Mouse (Mus musculus) CH12.LX (cell line): ENCODE data around the gene Cep164. TPM values are rescaled to one million over a fixed set of nuclear protein-coding genes. Genes with fewer than 3 reads are reported as not detected.

ENCODE experiments used
- DNase-seq: peaks from one replicate; pipeline ENCODE4 v3.0.0-alpha.2; 2013; ENCODE audit errors: extremely low read depth
- H3K27ac ChIP-seq: 2 replicates; pipeline ENCODE4 v1.5.1; 2012; ENCODE audit warnings: low read depth, mild to moderate bottlenecking, control low read depth, moderate library complexity; ENCODE audit not compliant: insufficient read depth
- H3K27me3 ChIP-seq: replicated peaks from 2 replicates; pipeline ENCODE3; 2012; ENCODE audit warnings: inconsistent platforms
- H3K36me3 ChIP-seq, 2 experiments: replicated peaks in 1 of 2; 2 replicates each; pipeline versions ENCODE3 to v1.6.1; 2012; ENCODE audit warnings: inconsistent platforms in 1 of 2, low read length in 1 of 2, mild to moderate bottlenecking in 1 of 2, mixed read lengths in 1 of 2, moderate library complexity in 1 of 2; ENCODE audit not compliant: control insufficient read depth in 1 of 2, insufficient read depth in 1 of 2
- H3K4me1 ChIP-seq, 2 experiments: 2 replicates each; pipeline ENCODE4 v1.6.1; 2012; ENCODE audit warnings: inconsistent platforms in 1 of 2, moderate library complexity in 1 of 2; ENCODE audit not compliant: insufficient read depth in 2 of 2, control insufficient read depth in 1 of 2
- H3K4me2 ChIP-seq: 2 replicates; pipeline ENCODE4 v1.6.1; 2012; ENCODE audit warnings: low read depth, mild to moderate bottlenecking, control low read depth; ENCODE audit not compliant: poor library complexity, insufficient read depth, severe bottlenecking
- H3K4me3 ChIP-seq, 3 experiments: fragments of 150-350 bp in 1 of 3; sonication (generic) in 1 of 3; replicated peaks in 1 of 3; 2 replicates each; pipeline versions ENCODE3 to v1.5.1; 2011 to 2012; ENCODE audit warnings: low read depth in 2 of 3, low read length in 2 of 3, mild to moderate bottlenecking in 2 of 3, moderate library complexity in 2 of 3, control low read depth in 1 of 3, improper control_type of control experiment in 1 of 3, inconsistent platforms in 1 of 3, mixed read lengths in 1 of 3; ENCODE audit not compliant: poor library complexity in 1 of 3
- H3K79me2 ChIP-seq: replicated peaks from 2 replicates; pipeline ENCODE4 v1.6.1; 2012; ENCODE audit warnings: mild to moderate bottlenecking, moderate library complexity; ENCODE audit not compliant: control insufficient read depth, poor library complexity, insufficient read depth, severe bottlenecking; ENCODE audit errors: extremely low read depth
- H3K9ac ChIP-seq: 2 replicates; pipeline ENCODE4 v1.6.1; 2012; ENCODE audit warnings: low read depth, mild to moderate bottlenecking, control low read depth, moderate library complexity; ENCODE audit not compliant: insufficient read depth
- H3K9me3 ChIP-seq: replicated peaks from 2 replicates; pipeline ENCODE3; 2012; ENCODE audit warnings: low read length, inconsistent platforms, mixed read lengths
- E2F4 ChIP-seq: IDR thresholded peaks from 2 replicates; pipeline ENCODE4 v1.6.1; 2011; ENCODE audit warnings: low read depth, low read length, improper control_type of control experiment; ENCODE audit not compliant: insufficient replicate concordance
- ELF1 ChIP-seq: IDR thresholded peaks from 2 replicates; pipeline ENCODE4 v1.6.1; 2014; ENCODE audit warnings: low read depth, mild to moderate bottlenecking, inconsistent platforms, low read length, improper control_type of control experiment
- ETS1 ChIP-seq: conservative IDR thresholded peaks from 2 replicates; pipeline ENCODE4 v1.6.1; 2012; ENCODE audit warnings: low read depth, mild to moderate bottlenecking, inconsistent platforms, low read length, improper control_type of control experiment, moderate library complexity
- GABPA ChIP-seq: IDR thresholded peaks from 2 replicates; pipeline ENCODE4 v1.6.1; 2012; ENCODE audit warnings: low read depth, low read length, improper control_type of control experiment, inconsistent platforms; ENCODE audit not compliant: insufficient replicate concordance
- KAT2A ChIP-seq: IDR thresholded peaks from 2 replicates; pipeline ENCODE4 v1.6.1; 2012; ENCODE audit warnings: low read length, improper control_type of control experiment, inconsistent platforms; ENCODE audit not compliant: insufficient replicate concordance
- MAX ChIP-seq: IDR thresholded peaks from 2 replicates; pipeline ENCODE4 v1.6.1; 2011; ENCODE audit warnings: low read length, improper control_type of control experiment
- MAZ ChIP-seq: IDR thresholded peaks from 2 replicates; pipeline ENCODE4 v1.6.1; 2012; ENCODE audit warnings: low read depth, mild to moderate bottlenecking, inconsistent platforms, low read length, improper control_type of control experiment, moderate library complexity
- MEF2A ChIP-seq: IDR thresholded peaks from 2 replicates; pipeline ENCODE4 v1.6.1; 2014; ENCODE audit warnings: low read depth, mild to moderate bottlenecking, inconsistent platforms, low read length, improper control_type of control experiment, borderline replicate concordance
- MYC ChIP-seq: IDR thresholded peaks from 2 replicates; pipeline ENCODE4 v1.6.1; 2011; ENCODE audit warnings: low read depth, mild to moderate bottlenecking, improper control_type of control experiment, low read length
- NRF1 ChIP-seq: IDR thresholded peaks from 2 replicates; pipeline ENCODE4 v1.6.1; 2014; ENCODE audit warnings: low read depth, mild to moderate bottlenecking, inconsistent platforms, low read length, improper control_type of control experiment, moderate library complexity
- POLR2A ChIP-seq: IDR thresholded peaks from 2 replicates; pipeline ENCODE4 v1.6.1; 2011; ENCODE audit warnings: low read depth, mild to moderate bottlenecking, improper control_type of control experiment, low read length
- RAD21 ChIP-seq: IDR thresholded peaks from 2 replicates; pipeline ENCODE4 v1.6.1; 2011; ENCODE audit warnings: low read depth, mild to moderate bottlenecking, low read length, improper control_type of control experiment, moderate library complexity
- RCOR1 ChIP-seq: conservative IDR thresholded peaks from 2 replicates; pipeline ENCODE4 v1.6.1; 2012; ENCODE audit warnings: low read depth, mild to moderate bottlenecking, inconsistent platforms, low read length, improper control_type of control experiment
- TCF12 ChIP-seq: IDR thresholded peaks from 2 replicates; pipeline ENCODE4 v1.6.1; 2014; ENCODE audit warnings: low read depth, mild to moderate bottlenecking, inconsistent platforms, low read length, improper control_type of control experiment
- USF2 ChIP-seq: conservative IDR thresholded peaks from 2 replicates; pipeline ENCODE4 v1.6.1; 2011; ENCODE audit warnings: low read depth, low read length, improper control_type of control experiment
- ZC3H11A ChIP-seq: IDR thresholded peaks from 2 replicates; pipeline ENCODE4 v1.6.1; 2012; ENCODE audit warnings: low read depth, mild to moderate bottlenecking, inconsistent platforms, low read length, improper control_type of control experiment
- ZKSCAN1 ChIP-seq: IDR thresholded peaks from 2 replicates; pipeline ENCODE4 v1.6.1; 2012; ENCODE audit warnings: low read depth, inconsistent platforms, low read length, improper control_type of control experiment, borderline replicate concordance
- ZMIZ1 ChIP-seq: IDR thresholded peaks from 2 replicates; pipeline ENCODE4 v1.6.1; 2012; ENCODE audit warnings: low read depth, mild to moderate bottlenecking, inconsistent platforms, low read length, improper control_type of control experiment
- ZNF384 ChIP-seq: IDR thresholded peaks from 2 replicates; pipeline ENCODE4 v1.6.1; 2012; ENCODE audit warnings: low read depth, low read length, improper control_type of control experiment, inconsistent platforms
- dilution Hi-C: fragments of 300-500 bp; cut with MboI; formaldehyde crosslinking; loops from 2 replicates; pipeline ENCODE4 v1.14.3; 2020; ENCODE audit warnings: low sequenced_read_pairs; ENCODE audit not compliant: extremely low pct_unique_long_range_greater_than_20kb, extremely low pct_ligation_motif_present
- in situ Hi-C: fragments of 300-500 bp; cut with MboI; formaldehyde crosslinking; loops from 3 replicates; pipeline ENCODE4 v1.14.3; 2019; ENCODE audit warnings: low sequenced_read_pairs, low pct_ligation_motif_present, low pct_unique_long_range_greater_than_20kb, mixed read lengths
- polyA plus RNA-seq: library from polyadenylated mRNA; unstranded; fragments of >175 nt; gene quantifications from 2 replicates; pipeline ENCODE4 v1.2.1, GENCODE M21; 2012; ENCODE audit warnings: low read depth; ENCODE audit not compliant: insufficient read length
- total RNA-seq, 2 experiments: library from RNA; depleted of rRNA; stranded (reverse); fragments of 300-350 nt in 1 of 2; fragments of >200 nt in 1 of 2; gene quantifications; 2 replicates each; pipeline ENCODE4 v1.2.3; 2012 to 2014

The Cep164 gene
- total and polyA plus RNA-seq, 3 experiments: 14.2 to 22.7 (median 21.7) TPM

- H3K27me3 ChIP-seq: peaks cover 6% of the 10 kb centered on the region
- no peak overlapping the region for H3K9ac ChIP-seq
Observed at GRCm38 (mm10) chr9:45839139-45839981, 10.9 kb upstream of the Cep164 start.

GRCm38 (mm10) chr9:45838434-45839138 is 10.1 kb upstream of the Cep164 start, which contains the start of gene Bace1:
Gene Bace1, plus strand, starts transcription at chr9:45838580.
- H3K4me3 ChIP-seq: no peak within 1 kb of the TSS
- DNase-seq: no peak
- peaks cover 2 to 3% of the 10 kb centered on the region in 2 experiments; a peak in 2 of 4 replicates for H3K4me1 ChIP-seq
- TF ChIP-seq TCF12 (no peak), RCOR1 (no peak), MAZ (no peak), ELF1 (no peak), ZKSCAN1 (no peak)
- H3K9me3 ChIP-seq: no peaks in the 10 kb centered on the region
- in situ Hi-C loops: no loop called here
- no peak within 1 kb of the TSS for H3K9ac ChIP-seq
- dilution Hi-C loops: no loop called here
- H3K27ac ChIP-seq: no peak within 1 kb of the TSS
- H3K79me2 ChIP-seq: no peaks in the 10 kb centered on the region
- peaks cover 6% of the 10 kb centered on the region for H3K27me3 ChIP-seq
- H3K4me2 ChIP-seq: no peak within 1 kb of the TSS
- no peaks in the 10 kb centered on the region for H3K36me3 ChIP-seq

More at GRCm38 (mm10) chr9:45839139-45839981, 10.9 kb upstream of the Cep164 start:
- DNase-seq: no peak
- Histone ChIP-seq H3K27ac (no peak overlapping the region), H3K36me3 (no peaks in the 10 kb centered on the region), H3K4me3 (no peak overlapping the region), H3K4me2 (no peak overlapping the region), H3K4me1 (peaks cover 0 to 2% of the 10 kb centered on the region in 2 experiments; a peak in 1 of 4 replicates), H3K9me3 (no peaks in the 10 kb centered on the region), H3K79me2 (no peaks in the 10 kb centered on the region)
- TF ChIP-seq ETS1 (no peak), GABPA (no peak), MYC (no peak), ELF1 (no peak), KAT2A (no peak)
- dilution Hi-C loops (no loop called here), in situ Hi-C loops (no loop called here)

GRCm38 (mm10) chr9:45838069-45838433 is 9.6 kb upstream of the Cep164 start:
- Histone ChIP-seq H3K4me1 (peaks cover 2 to 8% of the 10 kb centered on the region in 2 experiments; a peak in 3 of 4 replicates), H3K9me3 (no peaks in the 10 kb centered on the region), H3K27ac (no peak overlapping the region), H3K36me3 (no peaks in the 10 kb centered on the region), H3K4me2 (no peak overlapping the region), H3K79me2 (no peaks in the 10 kb centered on the region), H3K9ac (no peak overlapping the region), H3K4me3 (no peak overlapping the region), H3K27me3 (peaks cover 6% of the 10 kb centered on the region)
- no peak for DNase-seq
- dilution Hi-C loops (no loop called here), in situ Hi-C loops (no loop called here)
- no peak for TF ChIP-seq MAZ
- no peak for TF ChIP-seq ZNF384
- no peak for TF ChIP-seq E2F4
- no peak for TF ChIP-seq POLR2A
- no peak for TF ChIP-seq ELF1
- TF ChIP-seq ZKSCAN1: no peak
- TF ChIP-seq RAD21: no peak
- no peak for TF ChIP-seq USF2
- TF ChIP-seq ZMIZ1: no peak
- TF ChIP-seq ZC3H11A: no peak
- TF ChIP-seq ETS1: no peak
- no peak for TF ChIP-seq MAX
- TF ChIP-seq MEF2A: no peak
- TF ChIP-seq NRF1: no peak
